Mouse (Mus musculus) bone marrow macrophage, adult 2 months (primary cell): ENCODE measurements around the gene Slc22a20.

Experiments
- CTCF ChIP-seq: IDR thresholded peaks from 2 replicates; pipeline ENCODE4 v1.5.1; 2012; ENCODE audit warnings: low read depth, mild to moderate bottlenecking, low read length, moderate library complexity
- POLR2A ChIP-seq: IDR thresholded peaks from 2 replicates; pipeline ENCODE4 v1.6.1; 2012; ENCODE audit warnings: mild to moderate bottlenecking, low read depth, low read length, borderline replicate concordance

- no peak for TF ChIP-seq CTCF
- no peak for TF ChIP-seq POLR2A
Observed at GRCm38 (mm10) chr19:5994711-5995110, 8.8 kb upstream of the Slc22a20 start.
